Mouse (Mus musculus): ENCODE measurements around the gene Kansl1. TPM values are rescaled to one million over a fixed set of nuclear protein-coding genes. Genes with fewer than 3 reads are reported as not detected.

The Kansl1 gene
- polyA plus RNA-seq, 1 experiment from 2014 or later = 11.7 TPM

- no peak overlapping the region for H3K4me3 ChIP-seq
- no peaks in the 10 kb centered on the region for H3K9me3 ChIP-seq (replicated peaks)
- no peak overlapping the region for H3K9ac ChIP-seq
- H3K27ac ChIP-seq = no peak overlapping the region
- no peak for ATAC-seq (replicated peaks; ENCODE audit: insufficient number of reproducible peaks, insufficient read depth, low FRiP score, low read depth)
- H3K27me3 ChIP-seq = no peaks in the 10 kb centered on the region
- H3K4me1 ChIP-seq (replicated peaks) = peaks cover 25% of the 10 kb centered on the region
- H3K4me2 ChIP-seq = no peak overlapping the region
- 96% methylated on average over 2 of the region's 2 CpGs for WGBS
- H3K36me3 ChIP-seq = no peaks in the 10 kb centered on the region
Observed at GRCm38 (mm10) chr11:104395648-104396047, 73.0 kb downstream of the Kansl1 start.

DNA sequence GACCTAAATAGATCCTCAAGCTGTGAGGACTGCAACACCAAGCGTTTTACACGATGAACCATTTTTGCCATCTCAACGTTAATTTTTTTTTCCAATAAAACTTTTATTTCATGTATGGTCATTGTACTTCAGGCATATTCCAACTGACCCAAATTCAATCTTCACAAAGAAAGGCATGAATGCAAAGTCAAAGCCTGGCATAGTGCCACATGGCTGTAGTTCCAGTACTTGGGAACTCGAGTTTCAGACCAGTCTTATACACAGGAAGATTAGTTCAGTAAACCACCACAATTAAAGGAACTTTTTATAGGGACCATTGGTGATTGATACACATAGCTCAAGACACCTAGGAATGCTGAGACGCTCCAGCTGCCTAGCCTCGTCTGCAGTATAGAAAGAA is 75.5 kb downstream of the Kansl1 start:
- Histone ChIP-seq H3K27me3 (no peaks in the 10 kb centered on the region), H3K9ac (no peak overlapping the region), H3K36me3 (no peaks in the 10 kb centered on the region), H3K4me1 (replicated peaks) (peaks cover 13% of the 10 kb centered on the region), H3K27ac (no peak overlapping the region), H3K4me2 (no peak overlapping the region), H3K4me3 (no peak overlapping the region), H3K9me3 (replicated peaks) (no peaks in the 10 kb centered on the region)
- WGBS = 73% methylated on average over 6 of the region's 6 CpGs
- no peak for ATAC-seq (replicated peaks; ENCODE audit: insufficient number of reproducible peaks, insufficient read depth, low FRiP score, low read depth)

DNA sequence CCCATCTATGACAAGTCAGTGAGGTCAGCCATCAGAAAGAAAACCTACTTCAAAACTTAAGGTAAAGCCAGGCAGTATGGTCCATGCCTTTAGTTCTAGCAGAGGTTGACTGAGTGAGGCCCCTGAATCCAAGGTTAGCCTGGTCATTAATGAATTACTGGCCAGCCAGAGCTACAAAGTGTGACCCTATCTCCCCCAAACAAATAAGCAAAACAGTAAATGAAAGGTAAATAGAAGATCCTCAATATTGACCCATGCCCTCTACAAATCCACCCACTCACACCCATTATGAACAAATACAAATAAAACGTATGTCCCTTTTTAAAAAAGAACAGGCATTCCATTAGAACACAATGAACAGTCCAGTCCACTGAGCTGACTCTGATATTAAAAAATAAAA is 76.5 kb downstream of the Kansl1 start:
- H3K4me3 ChIP-seq = no peak overlapping the region
- no peak for ATAC-seq (replicated peaks; ENCODE audit: insufficient number of reproducible peaks, insufficient read depth, low FRiP score, low read depth)
- H3K9ac ChIP-seq = no peak overlapping the region
- 79% methylated on average over 1 of the region's 1 CpGs for WGBS
- no peak overlapping the region for H3K27ac ChIP-seq
- H3K9me3 ChIP-seq (replicated peaks) = no peaks in the 10 kb centered on the region
- no peaks in the 10 kb centered on the region for H3K36me3 ChIP-seq
- peaks cover 11% of the 10 kb centered on the region for H3K4me1 ChIP-seq (replicated peaks)
- no peak overlapping the region for H3K4me2 ChIP-seq
- no peaks in the 10 kb centered on the region for H3K27me3 ChIP-seq

GRCm38 (mm10) chr11:104387284-104387683 is 81.4 kb downstream of the Kansl1 start:
- Histone ChIP-seq H3K27me3 (no peaks in the 10 kb centered on the region), H3K27ac (no peak overlapping the region), H3K4me3 (no peak overlapping the region), H3K4me2 (no peak overlapping the region), H3K9me3 (replicated peaks) (no peaks in the 10 kb centered on the region), H3K4me1 (replicated peaks) (0 out of 2 replicates have a peak, but pooled peaks cover under 1% of the 10 kb centered on the region), H3K36me3 (no peaks in the 10 kb centered on the region), H3K9ac (no peak overlapping the region)
- 92% methylated on average over 1 of the region's 1 CpGs for WGBS
- no peak for ATAC-seq (replicated peaks; ENCODE audit: insufficient number of reproducible peaks, insufficient read depth, low FRiP score, low read depth)

- no peak overlapping the region for H3K27ac ChIP-seq
- 93% methylated on average over 1 of the region's 1 CpGs for WGBS
- ATAC-seq (replicated peaks; ENCODE audit: insufficient number of reproducible peaks, insufficient read depth, low FRiP score, low read depth) = no peak
Observed at GRCm38 (mm10) chr11:104386595-104386994, 82.1 kb downstream of the Kansl1 start.

DNA sequence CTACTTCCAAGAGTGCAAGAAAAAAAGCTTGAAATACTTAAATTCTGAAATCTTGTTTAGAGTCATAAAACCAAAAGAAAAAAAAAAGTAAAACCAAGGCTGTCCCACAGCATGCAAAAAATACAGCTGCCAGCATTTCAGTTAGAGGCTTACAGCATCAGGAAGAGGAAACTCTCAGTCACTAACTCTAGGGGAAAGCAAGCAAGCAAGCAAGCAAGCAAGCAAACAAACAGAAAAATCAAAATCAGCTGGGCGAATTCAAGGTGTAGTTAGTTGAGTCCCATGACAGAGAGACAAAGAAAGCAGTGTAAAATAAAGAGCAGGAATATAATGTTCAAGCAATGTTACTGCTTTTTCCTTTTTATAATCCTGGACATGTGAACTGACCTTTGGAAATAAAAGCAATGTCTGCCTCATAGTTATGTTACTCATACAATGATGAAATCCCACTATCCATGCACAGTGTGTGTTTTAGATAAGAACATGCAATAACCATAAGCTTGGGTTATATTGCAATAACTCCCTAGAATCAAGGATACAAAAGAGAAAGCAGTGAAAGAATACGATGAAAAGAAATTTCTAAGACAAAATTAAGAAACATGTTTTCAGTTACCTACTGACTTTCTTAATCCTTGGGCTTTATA is 85.4 kb downstream of the Kansl1 start:
- no peak for ATAC-seq (replicated peaks; ENCODE audit: insufficient number of reproducible peaks, insufficient read depth, low FRiP score, low read depth)
- WGBS = 81% methylated on average over 2 of the region's 2 CpGs

More at GRCm38 (mm10) chr11:104386595-104386994, 82.1 kb downstream of the Kansl1 start:
- no peak overlapping the region for H3K4me2 ChIP-seq
- no peaks in the 10 kb centered on the region for H3K9me3 ChIP-seq (replicated peaks)
- H3K36me3 ChIP-seq = no peaks in the 10 kb centered on the region
- H3K9ac ChIP-seq = no peak overlapping the region
- no peaks in the 10 kb centered on the region for H3K27me3 ChIP-seq
- 0 out of 2 replicates have a peak, but pooled peaks cover 3% of the 10 kb centered on the region for H3K4me1 ChIP-seq (replicated peaks)
- no peak overlapping the region for H3K4me3 ChIP-seq

GRCm38 (mm10) chr11:104381887-104382286 is 86.8 kb downstream of the Kansl1 start:
- WGBS = 76% methylated on average over 4 of the region's 4 CpGs
- 0 out of 2 replicates have a peak, but pooled peaks cover 3% of the 10 kb centered on the region for H3K4me1 ChIP-seq (replicated peaks)
- ATAC-seq (replicated peaks; ENCODE audit: insufficient number of reproducible peaks, insufficient read depth, low FRiP score, low read depth) = no peak
- no peaks in the 10 kb centered on the region for H3K9me3 ChIP-seq (replicated peaks)
- peaks cover 5% of the 10 kb centered on the region; the same call in 1 of the 2 replicates for H3K36me3 ChIP-seq
- no peak overlapping the region for H3K27ac ChIP-seq
- no peak overlapping the region for H3K4me2 ChIP-seq
- no peak overlapping the region for H3K9ac ChIP-seq
- no peak overlapping the region for H3K4me3 ChIP-seq
- H3K27me3 ChIP-seq = no peaks in the 10 kb centered on the region

More for the DNA sequence above, 85.4 kb downstream of the Kansl1 start:
- Histone ChIP-seq H3K9me3 (replicated peaks) (no peaks in the 10 kb centered on the region), H3K9ac (no peak overlapping the region), H3K4me3 (no peak overlapping the region), H3K27ac (no peak overlapping the region), H3K4me2 (no peak overlapping the region), H3K4me1 (replicated peaks) (0 out of 2 replicates have a peak, but pooled peaks cover 3% of the 10 kb centered on the region), H3K36me3 (no peaks in the 10 kb centered on the region), H3K27me3 (no peaks in the 10 kb centered on the region)

GRCm38 (mm10) chr11:104379635-104380034 is 89.0 kb downstream of the Kansl1 start:
- 0 out of 2 replicates have a peak, but pooled peaks cover 3% of the 10 kb centered on the region for H3K4me1 ChIP-seq (replicated peaks)
- no peak overlapping the region for H3K9ac ChIP-seq
- H3K4me2 ChIP-seq = no peak overlapping the region
- ATAC-seq (replicated peaks; ENCODE audit: insufficient number of reproducible peaks, insufficient read depth, low FRiP score, low read depth) = no peak
- H3K9me3 ChIP-seq (replicated peaks) = no peaks in the 10 kb centered on the region
- no peak overlapping the region for H3K27ac ChIP-seq
- H3K27me3 ChIP-seq = no peaks in the 10 kb centered on the region
- 76% methylated on average over 1 of the region's 1 CpGs for WGBS
- peaks cover 9% of the 10 kb centered on the region; the same call in 1 of the 2 replicates for H3K36me3 ChIP-seq
- H3K4me3 ChIP-seq = no peak overlapping the region

- Histone ChIP-seq H3K9me3 (replicated peaks) (no peaks in the 10 kb centered on the region), H3K4me3 (no peak overlapping the region), H3K4me2 (no peak overlapping the region), H3K36me3 (peaks cover 9% of the 10 kb centered on the region), H3K27me3 (no peaks in the 10 kb centered on the region), H3K9ac (no peak overlapping the region), H3K27ac (no peak overlapping the region), H3K4me1 (replicated peaks) (no peaks in the 10 kb centered on the region)
- ATAC-seq (replicated peaks; ENCODE audit: insufficient number of reproducible peaks, insufficient read depth, low FRiP score, low read depth) = no peak
- WGBS = 85% methylated on average over 3 of the region's 3 CpGs
Observed at GRCm38 (mm10) chr11:104376291-104376690, 92.4 kb downstream of the Kansl1 start.

- ATAC-seq (replicated peaks; ENCODE audit: insufficient number of reproducible peaks, insufficient read depth, low FRiP score, low read depth) = no peak
- Histone ChIP-seq H3K36me3 (peaks cover 4% of the 10 kb centered on the region), H3K4me2 (no peak overlapping the region), H3K27me3 (no peaks in the 10 kb centered on the region), H3K27ac (no peak overlapping the region), H3K9ac (no peak overlapping the region), H3K4me1 (replicated peaks) (peaks cover 6% of the 10 kb centered on the region; the same call in 1 of the 2 replicates), H3K4me3 (no peak overlapping the region), H3K9me3 (replicated peaks) (no peaks in the 10 kb centered on the region)
- WGBS = 84% methylated on average over 5 of the region's 5 CpGs
Observed at GRCm38 (mm10) chr11:104367486-104368190, 101.0 kb downstream of the Kansl1 start.

- 57% methylated on average over 2 of the region's 2 CpGs for WGBS
- H3K9me3 ChIP-seq (replicated peaks) = no peaks in the 10 kb centered on the region
- H3K4me2 ChIP-seq = no peak overlapping the region
- H3K36me3 ChIP-seq = no peaks in the 10 kb centered on the region; the same call in none of the 2 replicates
- no peak overlapping the region for H3K9ac ChIP-seq
- no peak overlapping the region for H3K4me3 ChIP-seq
- H3K27me3 ChIP-seq = no peaks in the 10 kb centered on the region
- peaks cover 6% of the 10 kb centered on the region; the same call in 1 of the 2 replicates for H3K4me1 ChIP-seq (replicated peaks)
- H3K27ac ChIP-seq = peak overlapping the region; percentile 69
- ATAC-seq (replicated peaks; ENCODE audit: insufficient number of reproducible peaks, insufficient read depth, low FRiP score, low read depth) = no peak
Observed at GRCm38 (mm10) chr11:104363823-104364600, 104.6 kb downstream of the Kansl1 start.
